Mouse (Mus musculus) A20 (cell line): ENCODE results near the gene Plekha3.

ENCODE experiments used
- DNase-seq: peaks from one replicate; pipeline ENCODE4 v3.0.0-alpha.2; 2011; ENCODE audit warnings: low read depth, low spot score

The Plekha3 gene

GRCm38 (mm10) chr2:76676401-76677226, 1.5 kb downstream of the Plekha3 start:
- peak; percentile 55 for DNase-seq

GRCm38 (mm10) chr2:76682301-76682700, 7.2 kb downstream of the Plekha3 start:
- no peak for DNase-seq

GRCm38 (mm10) chr2:76686986-76687385, 11.9 kb downstream of the Plekha3 start:
- DNase-seq, result no peak

- DNase-seq, result no peak
Measured at GRCm38 (mm10) chr2:76687608-76688007, 12.5 kb downstream of the Plekha3 start.

- DNase-seq, result no peak
Measured at GRCm38 (mm10) chr2:76688162-76688561, 13.1 kb downstream of the Plekha3 start.

GRCm38 (mm10) chr2:76690436-76691204, 15.5 kb downstream of the Plekha3 start:
- no peak for DNase-seq

- DNase-seq, result no peak
Measured at GRCm38 (mm10) chr2:76693765-76694164, 18.7 kb downstream of the Plekha3 start.

- no peak for DNase-seq
Measured at GRCm38 (mm10) chr2:76695290-76695689, 20.2 kb downstream of the Plekha3 start.

GRCm38 (mm10) chr2:76702188-76702587, 27.1 kb downstream of the Plekha3 start:
- DNase-seq, result no peak

GRCm38 (mm10) chr2:76702751-76703150, 27.7 kb downstream of the Plekha3 start:
- DNase-seq, result no peak

GRCm38 (mm10) chr2:76705655-76706054, 30.6 kb downstream of the Plekha3 start:
- no peak for DNase-seq

- no peak for DNase-seq
Measured at GRCm38 (mm10) chr2:76708512-76708911, 33.4 kb downstream of the Plekha3 start.

- DNase-seq, result no peak
Measured at GRCm38 (mm10) chr2:76714984-76715383, 39.9 kb downstream of the Plekha3 start.

GRCm38 (mm10) chr2:76719650-76720049, 44.6 kb downstream of the Plekha3 start:
- DNase-seq, result no peak
